Mouse (Mus musculus) spleen, adult 12 weeks (tissue): ENCODE measurements around the gene Slc22a6.

Experiments used
- DNase-seq: peaks from one replicate; pipeline ENCODE4 v3.0.0; 2022; ENCODE audit warnings: low spot score

The Slc22a6 gene

GRCm38 (mm10) chr19:8611358-8612123 lies 6.3 kb upstream of the Slc22a6 start:
- no peak for DNase-seq

GRCm38 (mm10) chr19:8613111-8613510 lies 4.7 kb upstream of the Slc22a6 start:
- no peak for DNase-seq

- no peak for DNase-seq
Measured at GRCm38 (mm10) chr19:8614343-8614742, 3.5 kb upstream of the Slc22a6 start.

- DNase-seq: no peak
Measured at GRCm38 (mm10) chr19:8616314-8616713, 1.5 kb upstream of the Slc22a6 start.

- DNase-seq: no peak
Measured at GRCm38 (mm10) chr19:8621098-8621497, 3.3 kb downstream of the Slc22a6 start.

- no peak for DNase-seq
Measured at GRCm38 (mm10) chr19:8630249-8630648, 12.4 kb downstream of the Slc22a6 start.

GRCm38 (mm10) chr19:8630826-8631225 lies 13.0 kb downstream of the Slc22a6 start:
- DNase-seq: no peak

- no peak for DNase-seq
Measured at GRCm38 (mm10) chr19:8632029-8632428, 14.2 kb downstream of the Slc22a6 start.

- DNase-seq: no peak
Measured at GRCm38 (mm10) chr19:8642086-8642485, 24.2 kb downstream of the Slc22a6 start.

- no peak for DNase-seq
Measured at GRCm38 (mm10) chr19:8646393-8646792, 28.6 kb downstream of the Slc22a6 start.

- no peak for DNase-seq
Measured at GRCm38 (mm10) chr19:8655833-8656232, 38.0 kb downstream of the Slc22a6 start.

- DNase-seq: no peak
Measured at GRCm38 (mm10) chr19:8656341-8656740, 38.5 kb downstream of the Slc22a6 start.

GRCm38 (mm10) chr19:8661821-8662307 lies 44.0 kb downstream of the Slc22a6 start:
- no peak for DNase-seq

- DNase-seq: no peak
Measured at GRCm38 (mm10) chr19:8662337-8662736, 44.5 kb downstream of the Slc22a6 start.

GRCm38 (mm10) chr19:8663360-8663839 lies 45.6 kb downstream of the Slc22a6 start, which contains the start of gene Chrm1:
Chrm1 (plus strand) TSS chr19:8663789.
- no peak for DNase-seq

GRCm38 (mm10) chr19:8663911-8664421 lies 46.1 kb downstream of the Slc22a6 start:
- DNase-seq: no peak

GRCm38 (mm10) chr19:8664859-8665258 lies 47.0 kb downstream of the Slc22a6 start:
- no peak for DNase-seq

- no peak for DNase-seq
Measured at GRCm38 (mm10) chr19:8665746-8666145, 47.9 kb downstream of the Slc22a6 start.

- DNase-seq: no peak
Measured at GRCm38 (mm10) chr19:8672859-8673258, 55.0 kb downstream of the Slc22a6 start.

GRCm38 (mm10) chr19:8673336-8674063 lies 55.7 kb downstream of the Slc22a6 start:
- DNase-seq: no peak
